Mouse (Mus musculus) limb, embryonic 12.5 days (tissue): ENCODE results near the gene Stap1. TPM values are rescaled to one million over a fixed set of nuclear protein-coding genes. Genes with fewer than 3 reads are reported as not detected.

Experiments used
- ATAC-seq: fragments of 200-750 bp; cut with Nextera tagmentation; 2 replicates; pipeline ENCODE4 v1.8.0; 2017; ENCODE audit warnings: low read depth, moderate TSS enrichment; ENCODE audit not compliant: insufficient number of reproducible peaks, insufficient read depth, low FRiP score, low TSS enrichment
- H3K27ac ChIP-seq: fragments of 300-500 bp; sonication (generic); 2 replicates; pipeline ENCODE4 v1.5.1; 2016; ENCODE audit warnings: mild to moderate bottlenecking, moderate library complexity
- H3K27me3 ChIP-seq: fragments of 300-500 bp; sonication (generic); 2 replicates; pipeline ENCODE4 v1.6.1; 2016; ENCODE audit warnings: mild to moderate bottlenecking, moderate library complexity
- H3K36me3 ChIP-seq: fragments of 300-500 bp; sonication (generic); 2 replicates; pipeline ENCODE4 v1.6.1; 2016; ENCODE audit warnings: mild to moderate bottlenecking, moderate library complexity
- H3K4me1 ChIP-seq: fragments of 300-500 bp; sonication (generic); replicated peaks from 2 replicates; pipeline ENCODE4 v1.6.1; 2016
- H3K4me2 ChIP-seq: fragments of 300-500 bp; sonication (generic); 2 replicates; pipeline ENCODE4 v1.6.1; 2016; ENCODE audit warnings: mild to moderate bottlenecking, moderate library complexity
- H3K4me3 ChIP-seq: fragments of 300-500 bp; sonication (generic); replicated peaks from 2 replicates; pipeline ENCODE4 v1.5.1; 2016; ENCODE audit warnings: mild to moderate bottlenecking
- H3K9ac ChIP-seq: fragments of 300-500 bp; sonication (generic); replicated peaks from 2 replicates; pipeline ENCODE4 v1.6.1; 2016; ENCODE audit warnings: mild to moderate bottlenecking, moderate library complexity
- H3K9me3 ChIP-seq: fragments of 300-500 bp; sonication (generic); 2 replicates; pipeline ENCODE4 v1.6.1; 2016; ENCODE audit warnings: mild to moderate bottlenecking, moderate library complexity
- WGBS: fragments of 180-500 bp; shearing (Covaris S2); methylation state at CpG from one replicate; pipeline ENCODE4 v1.1.7; 2016; 5-methylcytosine and 5-hydroxymethylcytosine counted together
- polyA plus RNA-seq: library from polyadenylated mRNA; unstranded; fragments of >200 nt; fragmentation: Nextera tagmentation; extraction: Ambion mirVana; gene quantifications from 2 replicates; pipeline ENCODE4 v1.2.1, GENCODE M21; 2016

Gene Stap1
- polyA plus RNA-seq, 1 experiment from 2014 or later, result 0.21 TPM

- no peaks in the 10 kb centered on the region for H3K9me3 ChIP-seq
- no peak for ATAC-seq
- H3K27me3 ChIP-seq, result no peaks in the 10 kb centered on the region
- H3K4me3 ChIP-seq, result no peak overlapping the region
- no peaks in the 10 kb centered on the region for H3K36me3 ChIP-seq
- no peaks in the 10 kb centered on the region for H3K4me1 ChIP-seq
- 83% methylated on average over 6 of the region's 6 CpGs for WGBS
- H3K9ac ChIP-seq, result no peak overlapping the region
- no peak overlapping the region for H3K27ac ChIP-seq
- H3K4me2 ChIP-seq, result no peak overlapping the region
These were observed 12.4 kb downstream of the Stap1 start for GRCm38 (mm10) chr5:86083987-86084386.

- Histone ChIP-seq H3K9ac (no peak overlapping the region), H3K4me1 (no peaks in the 10 kb centered on the region), H3K4me3 (no peak overlapping the region), H3K27ac (no peak overlapping the region), H3K4me2 (no peak overlapping the region), H3K9me3 (no peaks in the 10 kb centered on the region), H3K27me3 (no peaks in the 10 kb centered on the region), H3K36me3 (no peaks in the 10 kb centered on the region)
- WGBS, result 81% methylated on average over 7 of the region's 7 CpGs
- ATAC-seq, result no peak
These were observed 13.4 kb downstream of the Stap1 start for GRCm38 (mm10) chr5:86084979-86085378.

GRCm38 (mm10) chr5:86086751-86087150 is 15.2 kb downstream of the Stap1 start:
- ATAC-seq, result no peak
- H3K27ac ChIP-seq, result no peak overlapping the region

GRCm38 (mm10) chr5:86094754-86095153 is 23.2 kb downstream of the Stap1 start:
- Histone ChIP-seq H3K9ac (no peak overlapping the region), H3K4me1 (no peaks in the 10 kb centered on the region), H3K27ac (no peak overlapping the region), H3K36me3 (no peaks in the 10 kb centered on the region), H3K27me3 (no peaks in the 10 kb centered on the region), H3K4me3 (no peak overlapping the region), H3K4me2 (no peak overlapping the region), H3K9me3 (no peaks in the 10 kb centered on the region)
- 84% methylated on average over 9 of the region's 9 CpGs for WGBS
- no peak for ATAC-seq

More at GRCm38 (mm10) chr5:86086751-86087150, 15.2 kb downstream of the Stap1 start:
- Histone ChIP-seq H3K4me3 (no peak overlapping the region), H3K9me3 (no peaks in the 10 kb centered on the region), H3K36me3 (no peaks in the 10 kb centered on the region), H3K4me2 (no peak overlapping the region), H3K9ac (no peak overlapping the region), H3K4me1 (no peaks in the 10 kb centered on the region), H3K27me3 (no peaks in the 10 kb centered on the region)
- WGBS, result 77% methylated on average over 6 of the region's 6 CpGs

- Histone ChIP-seq H3K4me3 (no peak overlapping the region), H3K27ac (no peak overlapping the region), H3K9me3 (no peaks in the 10 kb centered on the region), H3K36me3 (no peaks in the 10 kb centered on the region), H3K9ac (no peak overlapping the region), H3K27me3 (no peaks in the 10 kb centered on the region), H3K4me2 (no peak overlapping the region), H3K4me1 (no peaks in the 10 kb centered on the region)
- WGBS, result 88% methylated on average over 3 of the region's 3 CpGs
- no peak for ATAC-seq
These were observed 27.4 kb downstream of the Stap1 start for GRCm38 (mm10) chr5:86098988-86099387.

GRCm38 (mm10) chr5:86100621-86101020 is 29.1 kb downstream of the Stap1 start:
- no peaks in the 10 kb centered on the region for H3K27me3 ChIP-seq
- no peak overlapping the region for H3K9ac ChIP-seq
- no peak overlapping the region for H3K4me3 ChIP-seq
- no peaks in the 10 kb centered on the region for H3K4me1 ChIP-seq
- no peak overlapping the region for H3K4me2 ChIP-seq
- 83% methylated on average over 3 of the region's 3 CpGs for WGBS
- H3K9me3 ChIP-seq, result no peaks in the 10 kb centered on the region
- ATAC-seq, result no peak
- H3K27ac ChIP-seq, result no peak overlapping the region
- H3K36me3 ChIP-seq, result no peaks in the 10 kb centered on the region

- peaks cover 3% of the 10 kb centered on the region; the same call in 1 of the 2 replicates for H3K36me3 ChIP-seq
- no peak overlapping the region for H3K4me3 ChIP-seq
- 86% methylated on average over 2 of the region's 2 CpGs for WGBS
- H3K9me3 ChIP-seq, result no peaks in the 10 kb centered on the region
- no peak overlapping the region for H3K27ac ChIP-seq
- ATAC-seq, result no peak
- no peaks in the 10 kb centered on the region for H3K27me3 ChIP-seq
- no peak overlapping the region for H3K4me2 ChIP-seq
- H3K4me1 ChIP-seq, result no peaks in the 10 kb centered on the region
- H3K9ac ChIP-seq, result no peak overlapping the region
These were observed 30.6 kb downstream of the Stap1 start for GRCm38 (mm10) chr5:86102176-86102575.

- Histone ChIP-seq H3K9me3 (no peaks in the 10 kb centered on the region), H3K4me2 (no peak overlapping the region), H3K27me3 (no peaks in the 10 kb centered on the region), H3K36me3 (peaks cover 10% of the 10 kb centered on the region), H3K27ac (no peak overlapping the region), H3K9ac (no peak overlapping the region), H3K4me1 (no peaks in the 10 kb centered on the region), H3K4me3 (no peak overlapping the region)
- 75% methylated on average over 2 of the region's 2 CpGs for WGBS
- ATAC-seq, result no peak
These were observed 35.1 kb downstream of the Stap1 start for GRCm38 (mm10) chr5:86106610-86107009.

- no peak overlapping the region for H3K9ac ChIP-seq
- H3K36me3 ChIP-seq, result peaks cover 28% of the 10 kb centered on the region
- H3K4me3 ChIP-seq, result no peak overlapping the region
- WGBS, result 98% methylated on average over 1 of the region's 1 CpGs
- H3K27me3 ChIP-seq, result no peaks in the 10 kb centered on the region
- no peaks in the 10 kb centered on the region for H3K4me1 ChIP-seq
- ATAC-seq, result no peak
- H3K4me2 ChIP-seq, result no peak overlapping the region
- no peak overlapping the region for H3K27ac ChIP-seq
- no peaks in the 10 kb centered on the region for H3K9me3 ChIP-seq
These were observed 39.5 kb downstream of the Stap1 start for GRCm38 (mm10) chr5:86111074-86111473.

GRCm38 (mm10) chr5:86113037-86113436 is 41.5 kb downstream of the Stap1 start:
- Histone ChIP-seq H3K9me3 (no peaks in the 10 kb centered on the region), H3K4me1 (no peaks in the 10 kb centered on the region), H3K27ac (no peak overlapping the region), H3K27me3 (no peaks in the 10 kb centered on the region), H3K4me3 (no peak overlapping the region), H3K9ac (no peak overlapping the region), H3K36me3 (peaks cover 24% of the 10 kb centered on the region), H3K4me2 (no peak overlapping the region)
- 98% methylated on average over 2 of the region's 2 CpGs for WGBS
- ATAC-seq, result no peak

GRCm38 (mm10) chr5:86113997-86114396 is 42.5 kb downstream of the Stap1 start:
- peaks cover 30% of the 10 kb centered on the region for H3K36me3 ChIP-seq
- no peak overlapping the region for H3K27ac ChIP-seq
- H3K4me1 ChIP-seq, result no peaks in the 10 kb centered on the region
- WGBS, result 87% methylated on average over 1 of the region's 1 CpGs
- H3K4me3 ChIP-seq, result no peak overlapping the region
- no peaks in the 10 kb centered on the region for H3K9me3 ChIP-seq
- H3K9ac ChIP-seq, result no peak overlapping the region
- H3K27me3 ChIP-seq, result no peaks in the 10 kb centered on the region
- no peak for ATAC-seq
- no peak overlapping the region for H3K4me2 ChIP-seq

- no peak for ATAC-seq
- Histone ChIP-seq H3K9me3 (no peaks in the 10 kb centered on the region), H3K4me3 (no peak overlapping the region), H3K4me1 (no peaks in the 10 kb centered on the region), H3K27me3 (no peaks in the 10 kb centered on the region), H3K27ac (no peak overlapping the region), H3K36me3 (peaks cover 41% of the 10 kb centered on the region), H3K4me2 (no peak overlapping the region), H3K9ac (no peak overlapping the region)
- WGBS, result 90% methylated on average over 9 of the region's 9 CpGs
These were observed 47.0 kb downstream of the Stap1 start for GRCm38 (mm10) chr5:86118457-86119094.
